Mouse (Mus musculus): ENCODE measurements around the gene Fam219a.

The Fam219a gene

DNA sequence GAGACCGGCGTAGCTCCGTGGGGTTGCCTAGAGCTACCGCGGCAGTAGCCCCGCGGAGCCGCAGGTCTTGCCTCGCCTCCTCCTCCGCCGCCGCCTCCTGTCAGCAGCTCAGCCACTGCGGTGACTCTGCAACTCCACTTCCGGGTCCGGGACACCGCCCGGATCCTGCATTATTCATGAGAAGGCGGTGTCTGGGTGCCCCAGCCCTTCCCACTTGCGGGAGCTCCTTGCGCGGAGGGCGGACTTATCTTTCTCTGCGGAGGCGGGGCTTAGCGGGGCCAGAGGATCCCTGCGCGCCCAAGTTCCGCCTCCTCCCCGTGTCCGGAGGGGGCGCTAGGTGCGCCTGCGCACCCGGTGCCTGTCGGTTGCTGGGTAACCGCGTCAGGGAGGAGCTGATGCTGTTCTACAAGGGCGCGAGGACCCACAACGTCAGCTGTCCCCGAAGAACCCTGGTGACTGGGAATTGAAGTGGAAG lies at the start of gene Fam219a, which contains the start of gene Dnaic1:
TSS of gene Fam219a (minus strand) at position 128 of the 475 bp plus-strand sequence.
TSS of gene Dnaic1 (plus strand) at position 365 of the 475 bp plus-strand sequence.
- DNase-seq (ENCODE audit: low read depth, low spot score) = peak; percentile 97

DNA sequence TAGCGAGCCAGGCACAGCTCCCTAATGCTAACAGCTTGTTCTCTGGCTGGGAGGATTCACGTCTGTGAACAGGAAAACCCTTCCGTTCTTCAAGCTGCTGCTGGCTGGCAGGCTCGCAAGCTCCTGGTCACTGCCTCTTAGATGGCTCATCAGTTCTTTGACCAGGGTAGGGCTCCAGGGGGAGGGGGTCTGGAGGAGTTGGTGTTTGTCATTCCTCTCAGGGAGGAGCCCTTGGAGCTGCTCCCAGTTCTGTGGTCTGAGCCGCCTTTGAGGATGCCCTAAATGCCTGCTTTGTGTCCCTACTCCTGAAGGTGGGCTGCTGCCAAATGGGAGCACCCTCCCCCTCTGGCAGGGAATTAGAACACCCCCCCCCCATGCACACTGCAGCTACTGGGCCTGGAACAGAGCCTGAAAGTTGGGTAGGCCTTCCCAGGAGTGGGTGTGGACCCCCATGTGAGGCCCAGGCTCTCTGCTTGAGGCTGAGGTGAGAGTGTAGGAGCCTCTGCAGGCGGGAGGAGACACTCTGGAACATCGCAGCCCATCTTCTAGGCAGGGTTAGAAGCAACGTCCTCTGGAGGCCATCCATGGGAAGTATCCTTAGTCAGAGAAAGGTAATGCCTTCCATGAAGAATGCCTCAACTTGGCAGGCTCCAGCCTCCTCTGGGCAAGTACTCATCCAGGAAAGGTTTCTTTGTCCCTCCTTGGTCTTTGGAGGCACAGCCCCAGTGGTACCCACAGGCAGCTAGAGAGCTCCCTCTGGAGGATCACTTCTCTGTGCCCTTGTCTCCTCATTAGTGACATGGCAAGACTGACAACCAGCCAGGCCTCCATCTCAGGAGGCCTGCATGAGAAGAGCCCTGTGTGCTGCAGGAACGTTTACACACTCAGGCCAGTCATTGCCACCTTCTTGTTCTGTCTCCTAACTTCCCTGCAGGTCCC lies 46.6 kb upstream of the Fam219a start:
- DNase-seq (ENCODE audit: low read depth, low spot score) = no peak

DNA sequence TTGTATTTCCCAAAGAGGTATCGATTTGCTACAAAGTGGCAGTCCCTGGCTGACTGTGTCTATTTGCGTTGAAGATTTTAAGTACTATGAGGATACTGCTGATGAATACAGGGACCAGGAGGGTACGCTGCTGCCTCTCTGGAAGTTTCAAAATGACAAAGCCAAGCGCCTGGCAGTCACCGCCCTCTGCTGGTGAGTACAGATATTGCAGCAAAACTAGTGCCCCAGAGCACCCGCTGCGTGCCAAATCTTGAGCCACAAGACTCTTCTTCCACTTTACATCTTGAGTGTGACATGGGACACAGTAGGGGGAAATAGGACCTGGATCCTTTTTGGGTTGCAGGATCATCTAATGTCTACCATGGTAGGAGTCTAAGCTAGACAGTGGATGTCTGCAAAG lies 44.8 kb upstream of the Fam219a start:
- peak; percentile 63 for DNase-seq (ENCODE audit: low read depth, low spot score)

DNA sequence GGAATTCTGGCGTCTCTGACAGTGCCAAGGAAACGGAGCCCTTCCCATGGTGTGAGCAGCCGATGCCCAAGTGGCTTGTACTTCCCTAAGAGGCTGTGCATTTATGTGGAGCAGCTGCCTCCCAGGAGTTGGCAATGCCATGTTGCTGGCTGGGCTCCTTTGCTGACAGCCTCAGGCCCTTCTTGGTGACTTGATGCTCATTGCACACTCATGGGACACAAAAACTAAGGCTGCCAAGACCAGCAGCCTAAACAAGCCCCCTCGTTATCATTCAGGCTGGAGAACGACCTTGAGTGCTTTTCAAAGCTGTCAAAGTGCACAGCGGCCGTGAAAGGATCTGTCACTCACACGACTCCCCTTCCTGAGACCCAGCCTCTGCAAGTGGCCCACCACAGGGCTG lies 42.8 kb upstream of the Fam219a start:
- no peak for DNase-seq (ENCODE audit: low read depth, low spot score)

DNA sequence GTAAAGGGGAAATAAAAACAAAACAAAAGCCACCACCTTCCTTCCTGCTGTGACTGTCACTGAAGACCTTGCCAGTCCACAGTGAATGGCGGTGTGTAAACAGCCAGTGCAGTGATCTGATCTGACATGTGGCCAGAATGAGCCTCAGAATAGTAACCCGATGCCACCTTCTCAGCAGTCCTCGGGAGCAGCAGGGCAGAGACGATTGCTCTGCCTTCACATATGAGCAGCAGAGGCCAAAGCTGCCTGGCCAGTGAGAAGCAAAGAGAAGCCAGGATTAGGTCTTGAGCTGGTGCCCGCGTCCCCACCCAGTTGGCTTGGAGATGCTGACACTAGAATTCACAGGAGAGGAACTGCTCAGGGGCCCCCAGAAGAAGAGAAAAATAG lies 41.2 kb upstream of the Fam219a start:
- no peak for DNase-seq (ENCODE audit: low read depth, low spot score)

DNA sequence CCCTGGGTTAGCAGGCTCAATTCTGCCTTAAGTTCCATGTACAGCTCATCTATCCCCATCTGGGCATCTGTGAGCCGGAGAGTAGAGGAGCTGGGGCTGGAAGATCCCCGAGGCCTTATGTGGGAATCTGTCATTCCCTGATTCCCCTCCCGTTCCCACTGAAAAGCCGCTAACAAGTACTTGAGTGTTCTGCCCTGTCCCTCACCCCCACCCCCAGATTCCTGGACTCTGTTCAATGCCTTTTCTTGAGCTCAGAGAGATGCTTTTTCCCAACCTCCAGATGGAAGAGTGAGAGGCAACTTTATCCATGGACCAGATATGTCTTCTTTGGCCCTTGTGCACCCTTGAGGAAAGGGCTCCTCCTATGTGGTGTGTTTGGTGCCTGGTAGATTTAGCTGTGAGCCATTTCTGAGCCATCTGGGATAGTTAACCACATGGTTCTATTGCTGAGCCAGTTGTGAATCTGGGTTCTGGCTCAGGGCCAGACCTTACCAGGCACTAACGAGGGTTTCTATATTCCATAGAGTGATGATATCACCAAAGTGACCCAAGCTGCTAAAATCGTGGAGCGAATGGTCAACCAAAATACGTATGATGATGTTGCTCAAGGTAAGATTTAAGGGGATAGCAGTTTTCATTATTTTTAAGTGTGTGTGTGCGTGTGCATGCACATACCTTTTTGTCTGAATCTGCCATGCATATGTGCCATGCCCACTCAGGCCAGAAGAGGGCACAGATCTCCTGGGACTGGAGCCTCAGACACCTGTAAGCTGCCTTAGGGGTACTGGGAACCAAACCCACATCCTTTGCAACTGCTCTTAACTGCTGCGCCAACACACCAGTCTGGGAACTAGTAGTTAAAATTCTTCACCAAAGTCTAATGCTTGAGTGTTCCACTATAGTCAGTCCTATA lies 40.6 kb upstream of the Fam219a start:
- DNase-seq (ENCODE audit: low read depth, low spot score) = no peak

DNA sequence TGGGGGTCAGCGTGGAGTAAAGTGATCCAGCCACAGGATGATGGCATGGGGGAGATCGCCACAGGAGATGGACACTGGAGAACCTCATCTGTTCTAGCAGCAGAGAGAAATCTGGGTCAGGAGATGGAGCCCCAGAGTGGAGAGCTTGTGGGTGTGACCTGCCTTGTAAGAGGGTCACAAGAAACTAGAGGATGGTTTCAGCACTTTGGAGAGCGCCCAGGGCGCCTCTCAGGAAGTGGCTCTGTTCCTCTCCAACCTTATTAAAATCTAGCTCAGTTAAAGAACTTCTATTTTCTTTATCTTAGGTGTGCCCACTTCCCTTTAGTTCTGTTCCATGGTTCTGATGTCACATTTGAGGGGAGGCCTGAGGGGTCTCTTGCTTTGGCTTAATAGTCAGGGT lies 37.4 kb upstream of the Fam219a start:
- peak; percentile 72 for DNase-seq (ENCODE audit: low read depth, low spot score)

DNA sequence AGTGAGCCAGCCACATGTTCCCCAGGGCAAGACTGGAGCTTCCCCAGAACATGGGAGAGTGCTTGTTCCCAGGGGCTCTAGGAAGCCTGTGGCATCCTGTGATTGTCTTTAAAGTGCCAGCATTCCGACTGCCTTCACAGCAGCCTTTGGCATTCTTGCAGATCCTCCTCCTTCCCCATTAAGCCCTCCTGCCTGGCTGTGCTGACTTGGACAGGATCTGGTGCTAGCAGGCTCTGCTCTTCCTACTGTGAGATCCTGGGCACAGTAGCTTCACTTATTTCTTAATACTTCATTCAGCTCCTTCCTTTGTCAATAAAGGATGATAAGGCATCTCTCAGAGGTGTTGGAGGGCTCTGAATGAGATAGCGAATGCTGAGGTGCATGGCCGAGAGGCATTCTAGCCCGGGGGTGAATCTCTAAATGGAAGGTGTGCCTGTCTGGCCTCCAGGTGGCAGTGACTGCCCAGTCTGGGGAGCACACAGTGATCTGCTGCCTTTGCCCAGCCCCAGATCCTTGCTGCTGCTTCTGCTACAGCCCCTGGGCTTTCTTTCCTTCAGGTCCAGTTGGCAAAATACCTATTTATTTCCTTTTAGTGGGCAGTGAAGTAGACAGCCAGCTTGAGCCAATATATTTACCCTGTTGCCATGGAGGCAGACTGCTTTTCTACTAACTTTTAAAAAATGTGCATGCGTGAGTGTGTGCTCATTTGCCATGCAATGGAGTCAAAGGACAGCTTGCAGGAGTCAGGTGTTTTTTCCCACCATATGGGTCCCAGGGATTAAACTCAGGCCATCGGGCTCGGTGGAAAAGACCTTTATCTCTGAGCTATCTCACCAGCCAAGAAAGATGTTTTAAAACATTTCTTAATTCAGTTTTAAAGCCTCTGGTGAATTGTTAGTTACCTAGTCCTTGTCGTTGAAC lies 35.4 kb upstream of the Fam219a start:
- DNase-seq (ENCODE audit: low read depth, low spot score) = no peak

DNA sequence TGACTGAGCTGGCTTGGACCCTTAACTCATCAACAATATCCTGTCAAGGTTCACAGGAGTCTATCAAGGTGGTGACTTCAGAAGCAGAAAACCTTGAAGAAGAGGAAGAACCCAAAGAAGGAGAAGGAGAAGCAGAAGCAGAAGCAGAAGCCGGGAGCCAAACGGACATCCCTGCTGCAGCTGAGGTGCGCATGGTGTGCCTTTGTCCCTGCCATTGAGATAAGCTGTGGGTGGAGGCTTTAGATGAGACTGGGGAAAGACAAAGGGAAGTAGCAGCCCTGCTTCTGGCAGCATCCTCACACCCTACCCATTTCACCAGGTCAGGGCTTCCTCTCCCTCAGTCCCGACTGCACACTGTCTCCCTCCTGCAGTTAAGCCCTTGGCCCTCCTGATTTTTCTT lies 33.5 kb upstream of the Fam219a start:
- no peak for DNase-seq (ENCODE audit: low read depth, low spot score)

DNA sequence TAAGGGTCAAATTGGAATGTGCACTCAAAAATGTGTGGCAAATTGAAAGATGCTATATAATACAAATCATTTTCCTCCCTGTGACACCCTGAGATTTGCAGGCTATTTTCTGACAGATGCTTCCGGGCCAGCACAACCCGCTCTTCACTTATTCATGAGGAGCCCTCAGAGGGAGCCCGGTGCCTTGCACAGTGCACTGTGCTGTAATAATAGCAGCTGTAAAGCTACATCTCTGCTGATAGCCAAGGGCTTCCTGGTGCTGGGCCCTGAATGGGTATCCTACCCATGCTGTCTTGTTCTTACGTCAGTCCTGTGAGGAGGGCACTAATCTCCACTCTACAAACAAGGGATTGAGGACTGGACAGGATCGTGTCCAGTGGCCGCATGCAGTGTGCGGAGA lies 14.0 kb upstream of the Fam219a start:
- DNase-seq (ENCODE audit: low read depth, low spot score) = no peak

DNA sequence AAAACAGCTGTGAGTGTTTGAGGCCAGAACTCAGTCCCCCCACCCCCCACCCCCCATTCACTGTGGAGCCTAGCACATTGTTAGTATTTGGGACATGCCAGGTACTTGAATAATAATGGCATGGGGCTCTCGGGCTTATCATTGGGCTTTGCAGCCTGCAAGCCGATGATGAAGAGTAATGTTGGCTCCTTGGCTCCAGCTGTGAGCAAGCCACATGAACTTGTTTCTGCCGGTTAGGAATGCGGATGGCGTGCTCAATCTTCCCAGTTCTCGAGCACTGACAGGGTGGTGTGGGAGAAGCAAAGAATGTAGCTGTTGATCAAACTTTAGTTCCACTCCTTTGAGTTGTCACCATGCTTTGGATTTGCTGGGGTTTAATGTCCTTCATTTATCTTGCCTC lies 6.6 kb upstream of the Fam219a start:
- DNase-seq (ENCODE audit: low read depth, low spot score) = peak; percentile 41

DNA sequence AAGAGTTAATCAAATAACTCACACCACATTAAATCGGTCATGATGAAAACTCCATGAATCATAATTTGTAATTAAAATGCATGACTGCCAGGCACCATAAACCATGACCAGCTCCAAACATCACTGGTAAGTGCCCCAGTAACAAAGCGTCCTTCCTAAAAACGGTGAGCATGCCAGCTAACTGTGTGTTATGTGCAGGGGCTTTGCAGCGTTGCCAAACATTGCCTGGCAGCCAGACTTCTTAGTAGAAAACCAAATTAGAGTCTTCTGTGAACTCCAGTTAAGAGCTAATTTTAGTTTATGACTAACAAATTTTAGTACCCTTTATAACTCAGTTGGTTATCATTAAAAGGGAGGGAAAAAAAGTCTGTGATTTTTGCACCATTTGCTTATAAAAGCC lies 4.2 kb upstream of the Fam219a start:
- no peak for DNase-seq (ENCODE audit: low read depth, low spot score)

DNA sequence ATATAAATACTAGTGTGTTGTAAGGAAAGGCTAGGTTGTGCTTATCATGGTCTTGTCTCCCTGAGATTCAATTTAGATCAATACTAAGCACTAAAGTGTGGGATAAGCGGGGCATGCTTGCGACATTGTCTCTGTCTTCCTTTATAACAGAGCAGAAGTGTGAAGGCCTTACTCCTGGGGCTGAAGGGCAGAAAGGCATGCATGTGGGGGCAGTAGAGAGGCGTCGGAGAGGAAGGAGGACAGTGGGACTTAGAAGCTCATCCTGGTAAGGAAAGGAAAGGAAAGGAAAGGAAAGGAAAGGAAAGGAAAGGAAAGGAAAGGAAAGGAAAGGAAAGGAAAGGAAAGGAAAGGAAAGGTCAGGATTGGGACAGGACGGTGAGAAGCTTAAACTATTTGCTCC lies 2.2 kb upstream of the Fam219a start:
- no peak for DNase-seq (ENCODE audit: low read depth, low spot score)

DNA sequence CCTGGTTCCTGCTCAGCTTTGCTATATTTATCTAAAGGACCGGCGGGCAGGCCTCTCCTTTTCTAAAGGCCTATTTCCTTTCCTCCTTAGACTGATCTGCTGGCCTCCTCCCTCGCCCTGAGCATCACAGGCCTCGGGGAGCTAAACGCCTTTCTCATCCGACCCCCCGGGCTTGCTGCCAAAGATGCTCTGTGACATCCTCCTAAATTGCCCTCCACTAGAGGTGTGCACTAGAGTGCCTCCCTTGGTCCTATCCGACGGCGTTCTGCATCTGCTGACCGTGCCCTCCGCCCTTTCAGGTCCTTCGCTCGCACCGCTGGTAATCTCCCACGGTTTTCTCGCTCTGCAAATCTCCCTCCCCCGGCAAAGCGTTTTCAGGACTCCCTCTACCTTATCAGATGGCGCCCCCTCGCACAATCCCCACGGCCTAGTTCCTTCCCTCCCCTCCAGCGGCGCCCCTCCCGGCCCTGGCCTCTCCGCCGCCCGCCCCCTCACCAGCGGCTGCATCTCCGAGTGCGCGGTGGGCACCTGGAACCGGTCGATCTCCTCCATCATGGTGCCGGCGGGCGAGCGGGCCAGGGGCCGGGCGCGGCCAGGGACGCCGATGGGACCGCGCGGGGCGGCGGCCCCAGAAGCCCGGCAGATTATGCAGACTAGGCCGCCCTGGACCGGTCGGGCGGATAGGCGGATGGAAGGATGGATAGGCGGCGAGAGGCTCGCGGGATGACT lies 492 bp downstream of the Fam219a start:
- DNase-seq (ENCODE audit: low read depth, low spot score) = no peak

DNA sequence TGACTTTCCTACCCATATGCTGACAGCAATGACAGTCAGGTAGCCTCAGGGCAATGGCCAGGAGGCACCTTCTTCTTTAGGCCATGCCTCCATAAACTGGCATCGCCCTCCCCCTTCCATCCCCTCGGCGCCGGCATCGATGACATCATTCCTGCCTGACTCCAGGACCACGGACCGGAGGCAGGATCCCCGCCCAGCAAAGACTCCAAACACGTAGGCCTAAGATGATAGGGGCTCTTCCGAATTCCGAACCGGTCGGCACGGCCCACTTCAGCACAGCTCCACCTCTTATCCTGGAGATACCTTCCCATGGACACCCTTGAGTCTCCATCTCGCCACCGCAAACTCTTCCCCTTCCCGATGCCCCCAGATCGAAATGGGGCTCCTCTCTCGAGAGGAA lies 1.1 kb downstream of the Fam219a start:
- no peak for DNase-seq (ENCODE audit: low read depth, low spot score)

DNA sequence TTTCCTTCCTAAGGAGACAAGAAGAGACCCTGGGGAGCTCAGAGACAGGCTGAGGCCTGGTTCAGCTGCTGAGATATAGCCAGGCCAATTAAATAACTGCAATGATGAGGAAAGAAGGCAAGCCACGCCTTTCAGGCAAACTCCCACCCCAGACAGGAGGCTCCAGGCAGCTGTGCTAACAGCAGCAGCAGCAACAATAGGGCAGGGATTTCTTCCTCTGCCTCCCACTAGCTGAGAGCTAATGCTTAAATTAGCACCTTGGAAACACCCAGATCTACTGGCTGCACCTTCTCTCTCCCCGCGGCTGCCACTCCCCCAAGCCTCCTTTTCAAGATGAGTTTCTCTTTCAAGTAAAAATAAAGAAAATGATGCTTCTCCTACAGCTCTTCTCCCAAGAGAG lies 3.2 kb downstream of the Fam219a start:
- no peak for DNase-seq (ENCODE audit: low read depth, low spot score)

DNA sequence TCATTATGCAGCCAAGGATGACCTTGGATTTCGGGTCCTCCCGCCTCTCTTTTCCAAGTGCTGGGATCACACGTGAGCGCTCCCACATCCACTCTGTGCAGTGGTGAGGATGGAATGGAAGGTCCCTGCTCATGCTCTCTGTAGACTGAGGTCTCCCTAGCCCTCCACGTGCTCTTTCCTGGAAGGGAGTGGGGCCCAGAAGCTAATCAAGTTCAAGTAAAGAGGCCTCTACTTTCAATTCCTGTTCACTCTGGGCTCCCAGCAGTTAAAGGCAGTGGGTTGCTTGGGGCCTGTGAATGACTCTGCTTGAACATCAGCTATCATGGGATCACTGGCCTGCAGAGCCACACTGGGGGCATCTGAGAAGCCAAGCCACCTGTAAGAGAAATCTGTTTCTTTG lies 6.0 kb downstream of the Fam219a start:
- no peak for DNase-seq (ENCODE audit: low read depth, low spot score)

DNA sequence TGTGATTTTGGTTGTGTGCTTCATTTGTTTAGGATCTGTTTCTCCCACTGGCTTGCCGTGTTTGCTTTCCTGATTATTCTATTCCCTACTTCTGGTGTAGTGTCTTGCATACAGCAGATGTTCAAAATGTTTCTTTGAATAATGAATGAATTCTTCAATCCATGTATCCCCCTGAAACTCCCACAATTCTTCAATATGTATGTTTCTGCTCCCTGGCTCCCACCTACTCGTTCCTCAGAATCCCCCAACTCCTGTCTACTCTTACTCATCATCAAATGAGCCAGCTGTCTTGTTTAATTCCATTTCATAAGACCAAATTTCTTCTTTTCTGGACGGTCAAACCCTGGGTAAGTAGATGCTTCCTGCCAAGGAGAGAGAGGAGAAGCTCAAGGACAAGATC lies 12.2 kb downstream of the Fam219a start:
- no peak for DNase-seq (ENCODE audit: low read depth, low spot score)

DNA sequence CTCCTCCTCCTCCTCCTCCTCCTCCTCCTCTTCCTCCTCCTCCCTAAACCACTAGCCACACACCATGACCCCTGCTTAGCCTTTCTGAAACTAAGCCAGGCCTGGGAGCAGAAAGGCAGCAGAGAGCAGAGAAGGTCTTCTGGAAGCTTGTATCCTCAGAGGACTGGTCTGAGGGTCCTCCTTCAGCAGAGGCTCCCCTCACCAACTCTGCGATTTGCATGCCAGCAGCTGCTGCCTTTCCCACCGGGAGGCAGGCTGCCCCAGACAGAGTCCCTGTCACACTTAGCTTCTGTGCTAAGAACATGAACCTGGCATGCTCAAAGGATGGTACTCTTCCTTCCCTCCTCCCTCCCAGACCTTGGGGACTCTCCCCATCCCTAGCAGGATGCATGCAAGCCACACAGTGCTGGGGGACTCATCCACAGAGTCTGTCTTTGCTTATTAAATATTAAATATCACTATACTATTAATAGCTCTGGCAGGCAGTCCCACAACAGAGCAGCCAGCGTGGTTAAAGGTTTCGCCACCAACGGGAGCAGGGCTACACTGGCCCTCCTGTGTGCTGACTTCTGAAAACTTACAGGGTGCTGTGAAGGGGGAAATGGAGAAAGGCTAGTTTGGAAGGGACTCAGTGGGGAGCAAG lies 12.9 kb downstream of the Fam219a start:
- DNase-seq (ENCODE audit: low read depth, low spot score) = no peak
